Mouse (Mus musculus) heart, postnatal 4 days (tissue): Measurements from ENCODE around the gene Etnppl. TPM values are rescaled to one million over a fixed set of nuclear protein-coding genes. Genes with fewer than 3 reads are reported as not detected.

Experiments used
- DNase-seq: peaks from one replicate; pipeline ENCODE4 v3.0.0; 2021
- total RNA-seq, 2 experiments: library from RNA; stranded (reverse); gene quantifications; 2 replicates each; pipeline ENCODE4 v1.2.3; 2021

Etnppl gene
- total RNA-seq, 2 experiments from 2014 or later: 0.29 TPM; not detected in 1

GRCm38 (mm10) chr3:130677671-130678460 lies 60.6 kb downstream of the Etnppl start:
- no peak for DNase-seq

GRCm38 (mm10) chr3:130681226-130681625 lies 64.0 kb downstream of the Etnppl start:
- DNase-seq: no peak

DNA sequence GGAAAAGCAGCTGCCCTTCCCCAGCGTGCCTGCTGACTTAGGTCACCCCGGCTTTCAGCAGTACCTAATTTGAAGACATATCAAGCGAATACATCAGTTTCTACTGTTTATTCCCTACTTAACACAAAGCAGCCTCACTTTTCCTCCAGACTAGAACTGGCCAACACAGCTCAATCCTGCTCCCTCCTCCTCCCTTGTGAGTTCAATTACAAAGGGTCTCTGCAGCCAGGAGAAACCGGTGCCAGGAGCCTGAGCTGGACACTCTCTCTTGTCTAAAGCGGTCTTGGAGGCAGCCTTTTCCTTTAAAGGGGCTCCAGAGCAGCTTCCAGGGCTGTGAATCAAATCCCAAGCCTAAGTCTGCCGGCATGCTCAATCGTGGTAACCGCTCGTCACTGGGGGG lies 64.9 kb downstream of the Etnppl start:
- peak; percentile 17 for DNase-seq

DNA sequence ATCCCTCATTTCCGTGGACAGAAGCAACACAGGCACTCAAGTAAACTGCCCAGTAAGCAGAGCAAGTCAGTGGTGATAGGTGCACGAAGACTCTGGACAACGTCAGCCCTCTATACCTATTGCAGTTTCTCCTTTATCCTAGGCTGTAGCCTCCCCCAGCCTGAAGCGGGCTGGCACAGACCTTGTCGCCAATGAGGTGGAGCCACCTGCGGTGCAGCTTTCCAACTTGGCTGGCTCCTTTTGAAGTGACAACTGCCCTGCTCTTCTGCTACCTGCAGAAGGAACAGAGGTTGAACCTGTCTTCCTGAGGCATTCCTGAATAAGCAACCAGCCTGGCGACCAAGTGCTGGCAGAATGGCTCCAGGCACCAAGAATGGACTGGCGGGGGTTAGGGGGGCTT lies 66.6 kb downstream of the Etnppl start:
- DNase-seq: no peak

DNA sequence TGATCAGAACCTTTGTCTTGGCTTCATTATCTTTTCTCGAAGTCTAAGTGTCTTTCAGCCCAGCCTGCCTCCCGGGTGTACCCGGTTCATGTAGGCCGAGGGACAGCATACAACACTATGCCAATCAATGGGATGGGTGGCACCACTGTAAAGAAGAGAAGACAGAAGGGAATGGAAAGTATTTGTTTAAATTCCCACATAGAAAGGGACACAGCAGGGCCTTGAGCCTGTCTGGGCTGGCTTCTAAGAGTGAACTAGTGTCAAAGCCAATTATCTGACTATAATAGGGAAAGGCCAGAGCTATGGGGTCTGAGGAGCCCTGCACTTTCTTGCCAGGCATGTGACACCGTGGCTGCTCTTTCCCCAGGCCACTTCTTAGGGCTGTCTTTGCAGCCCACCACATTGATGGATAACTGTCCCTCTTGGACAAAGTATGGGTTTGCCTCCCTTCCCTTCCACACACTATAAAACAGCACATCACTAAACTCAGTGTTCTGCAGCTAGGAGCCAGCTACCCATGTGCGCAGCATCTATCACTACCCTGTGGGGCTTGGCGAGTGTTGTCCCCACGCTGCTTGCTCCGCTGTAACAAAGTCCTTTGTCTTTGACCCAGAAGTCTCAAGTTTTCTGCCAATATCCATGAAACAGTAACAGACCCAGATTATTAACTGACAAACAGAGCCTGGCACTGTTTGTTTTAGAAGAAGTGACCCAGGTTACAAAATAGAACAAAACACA lies 67.2 kb downstream of the Etnppl start:
- DNase-seq: no peak

DNA sequence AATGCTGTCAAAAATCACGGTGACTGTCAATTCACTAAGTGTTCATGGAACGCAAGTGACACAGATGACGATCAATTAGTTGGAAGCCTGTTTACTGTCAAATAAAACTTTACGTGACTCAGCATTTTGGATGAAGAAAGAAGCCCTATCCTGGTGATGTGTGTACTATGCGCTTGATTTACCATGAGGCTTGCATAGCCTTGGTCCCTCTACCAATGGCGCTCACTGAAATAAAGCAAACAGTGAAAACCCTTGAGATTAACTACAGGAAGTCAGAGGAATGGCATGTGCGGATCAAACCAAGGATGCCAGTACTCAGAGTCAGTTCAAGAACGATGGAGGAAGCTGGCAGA lies 67.7 kb downstream of the Etnppl start:
- no peak for DNase-seq

GRCm38 (mm10) chr3:130687051-130687450 lies 69.8 kb downstream of the Etnppl start:
- DNase-seq: no peak

Other genes starting within 250 kb of the Etnppl start
- gene Ostc, start 92.0 kb downstream of the Etnppl start, total RNA-seq: 10 to 100 TPM; 83.3 to 95.7 TPM
- 100 to 1,000 TPM; 578 to 602 TPM for gene Rpl34, start 113.0 kb downstream of the Etnppl start, total RNA-seq